Mouse (Mus musculus) embryonic facial prominence, embryonic 10.5 days (tissue): Measurements from ENCODE around the gene Ess2. TPM values are rescaled to one million over a fixed set of nuclear protein-coding genes. Genes with fewer than 3 reads are reported as not detected.
"Not testable (repeated sequence)": the region's sequence is repeated elsewhere in the genome, so short reads cannot be mapped to it uniquely, and the experiment has no call there.

Source experiments
- DNase-seq: peaks from one replicate; pipeline ENCODE4 v3.0.0-alpha.2; 2017; ENCODE audit warnings: low spot score
- H3K27ac ChIP-seq: fragments of 300-500 bp; sonication (generic); replicated peaks from 2 replicates; pipeline ENCODE4 v1.5.1; 2016; ENCODE audit warnings: mild to moderate bottlenecking
- H3K27me3 ChIP-seq: fragments of 300-500 bp; sonication (generic); replicated peaks from 2 replicates; pipeline ENCODE4 v1.6.1; 2016; ENCODE audit warnings: low read depth, mild to moderate bottlenecking; ENCODE audit not compliant: poor library complexity, severe bottlenecking
- H3K36me3 ChIP-seq: fragments of 300-500 bp; sonication (generic); replicated peaks from 2 replicates; pipeline ENCODE4 v1.6.1; 2016; ENCODE audit warnings: mild to moderate bottlenecking, moderate library complexity
- H3K4me1 ChIP-seq: fragments of 300-500 bp; sonication (generic); 2 replicates; pipeline ENCODE4 v1.6.1; 2016
- H3K4me3 ChIP-seq: fragments of 300-500 bp; sonication (generic); 2 replicates; pipeline ENCODE4 v1.5.1; 2016; ENCODE audit warnings: mild to moderate bottlenecking, moderate library complexity
- H3K9me3 ChIP-seq: fragments of 300-500 bp; sonication (generic); 2 replicates; pipeline ENCODE4 v1.6.1; 2016; ENCODE audit warnings: mild to moderate bottlenecking
- WGBS: fragments of 180-500 bp; shearing (Covaris S2); methylation state at CpG from one replicate; pipeline ENCODE4 v1.1.7; 2016; 5-methylcytosine and 5-hydroxymethylcytosine counted together
- polyA plus RNA-seq: library from polyadenylated mRNA; unstranded; fragments of >200 nt; fragmentation: Nextera tagmentation; extraction: Ambion mirVana; gene quantifications from 2 replicates; pipeline ENCODE4 v1.2.1, GENCODE M21; 2016

Gene Ess2
- 57.4 and 60.6 TPM in 2 replicates for polyA plus RNA-seq

DNA sequence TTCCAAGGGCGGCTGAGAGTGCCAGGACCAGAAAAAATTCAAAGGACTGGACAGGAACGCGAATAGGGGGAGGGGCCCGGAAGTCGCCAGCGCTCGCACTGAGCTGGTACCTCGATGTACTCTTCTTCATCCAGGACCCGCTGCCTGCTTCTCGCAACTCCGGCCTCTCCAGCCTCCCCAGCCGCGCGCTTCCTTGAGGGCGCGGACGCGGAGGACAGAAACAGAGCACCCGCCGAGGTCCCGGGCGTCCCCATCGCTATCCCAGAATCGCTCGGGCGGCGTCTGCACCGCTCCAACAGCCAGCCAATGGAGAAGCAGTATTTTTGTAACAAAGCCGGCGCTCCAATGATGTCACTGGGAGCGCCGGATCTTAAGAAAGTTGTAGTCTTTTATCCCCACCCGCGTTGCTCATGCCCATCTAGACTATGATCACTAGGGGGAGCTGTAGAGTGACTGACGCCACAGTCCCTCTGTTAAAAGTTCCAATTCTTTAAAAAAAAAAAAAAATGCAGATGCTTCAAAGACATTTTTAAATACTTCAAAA is at the start of gene Ess2:
TSS of gene Ess2 (minus strand) at position 297 of the 544 bp plus-strand sequence.
- DNase-seq = peak; percentile 90
- H3K9me3 ChIP-seq = no peaks in the 10 kb centered on the region
- H3K36me3 ChIP-seq = peaks cover 34% of the 10 kb centered on the region
- H3K4me3 ChIP-seq = peak within 1 kb of the TSS; percentile 70
- H3K4me1 ChIP-seq = peaks cover 20% of the 10 kb centered on the region
- under 1% methylated on average over 35 of the region's 35 CpGs for WGBS
- peak within 1 kb of the TSS; percentile 88 for H3K27ac ChIP-seq
- H3K27me3 ChIP-seq = peaks cover 46% of the 10 kb centered on the region

DNA sequence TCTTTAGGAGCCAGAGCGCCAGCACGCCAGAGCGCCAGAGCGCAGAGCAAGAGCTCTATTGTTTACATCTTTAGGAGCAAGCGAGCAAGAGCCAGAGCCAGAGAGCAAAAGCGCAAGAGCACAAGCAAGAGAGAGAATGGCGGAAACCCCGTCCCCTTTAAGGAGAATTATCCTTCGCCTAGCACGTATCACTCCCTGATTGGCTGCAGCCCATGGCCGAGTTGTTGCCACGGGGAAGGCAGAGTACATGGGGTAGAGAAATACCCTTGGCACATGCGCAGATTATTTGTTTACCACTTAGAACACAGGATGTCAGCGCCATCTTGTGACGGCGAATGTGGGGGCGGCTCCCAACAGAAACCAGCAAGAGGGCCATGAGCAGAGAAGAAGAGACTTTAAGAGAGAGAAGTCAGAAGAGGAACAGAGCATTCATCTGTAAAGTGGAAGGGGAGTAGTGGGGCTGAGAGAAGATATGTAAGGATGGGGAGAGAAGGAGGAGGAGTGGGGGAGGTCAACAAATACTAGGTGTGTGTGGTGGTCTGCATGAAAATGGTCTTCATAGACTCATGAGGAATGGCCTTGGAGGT is 45.0 kb upstream of the Ess2 start:
- not testable (repeated sequence) for H3K4me3 ChIP-seq, H3K9me3 ChIP-seq, H3K36me3 ChIP-seq, DNase-seq, H3K27me3 ChIP-seq, H3K27ac ChIP-seq, H3K4me1 ChIP-seq
- WGBS = 94% methylated on average over 17 of the region's 17 CpGs

DNA sequence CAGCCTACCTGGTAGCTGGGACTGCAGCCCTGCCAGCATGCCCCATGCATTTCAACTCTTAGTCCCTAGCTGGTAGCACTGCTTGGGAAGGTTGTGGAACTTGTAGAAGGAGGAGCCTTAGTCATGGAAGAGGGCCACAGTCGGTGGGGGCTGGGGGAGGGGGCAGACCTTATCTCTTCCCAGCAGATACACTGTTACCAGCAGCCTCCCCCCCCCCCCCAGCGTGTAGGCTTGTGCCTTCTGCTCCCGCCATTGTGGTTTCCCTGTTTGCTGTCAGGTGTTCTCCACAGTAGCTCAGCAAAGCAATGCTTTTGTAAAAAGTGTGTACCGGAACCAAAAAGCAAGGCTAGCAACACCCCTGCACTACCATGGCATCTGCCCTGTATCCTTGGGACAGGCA is 40.5 kb upstream of the Ess2 start:
- DNase-seq = no peak
- Histone ChIP-seq H3K27ac (no peak overlapping the region), H3K4me3 (no peak overlapping the region), H3K36me3 (no peaks in the 10 kb centered on the region), H3K4me1 (peaks cover 16% of the 10 kb centered on the region), H3K27me3 (no peaks in the 10 kb centered on the region), H3K9me3 (no peaks in the 10 kb centered on the region)
- WGBS = 92% methylated on average over 4 of the region's 4 CpGs

DNA sequence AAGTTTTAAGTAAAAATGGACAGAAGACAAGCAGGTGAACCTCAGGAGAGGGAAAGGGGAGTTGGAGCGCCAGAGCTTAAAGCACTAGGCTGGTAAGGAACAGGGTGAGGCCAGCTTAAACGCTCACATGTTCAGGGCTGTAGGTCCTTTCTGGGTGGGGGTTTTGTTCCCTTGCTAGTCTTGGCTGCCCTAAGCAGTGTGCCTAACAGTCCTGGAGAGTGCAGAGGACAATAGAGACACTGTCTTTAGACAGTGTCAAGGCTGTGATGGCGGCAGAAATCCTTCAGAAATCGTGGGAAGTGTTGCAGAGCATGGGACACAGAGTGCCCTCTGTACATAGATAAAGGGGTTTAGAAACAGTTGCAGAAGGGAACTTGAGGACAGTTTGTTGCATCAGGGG is 38.9 kb upstream of the Ess2 start:
- Histone ChIP-seq H3K4me1 (peaks cover 16% of the 10 kb centered on the region), H3K36me3 (no peaks in the 10 kb centered on the region), H3K9me3 (no peaks in the 10 kb centered on the region), H3K4me3 (no peak overlapping the region), H3K27ac (peak overlapping the region; percentile 51; the same call in 1 of the 2 replicates), H3K27me3 (no peaks in the 10 kb centered on the region)
- 44% methylated on average over 4 of the region's 4 CpGs for WGBS
- DNase-seq = no peak

DNA sequence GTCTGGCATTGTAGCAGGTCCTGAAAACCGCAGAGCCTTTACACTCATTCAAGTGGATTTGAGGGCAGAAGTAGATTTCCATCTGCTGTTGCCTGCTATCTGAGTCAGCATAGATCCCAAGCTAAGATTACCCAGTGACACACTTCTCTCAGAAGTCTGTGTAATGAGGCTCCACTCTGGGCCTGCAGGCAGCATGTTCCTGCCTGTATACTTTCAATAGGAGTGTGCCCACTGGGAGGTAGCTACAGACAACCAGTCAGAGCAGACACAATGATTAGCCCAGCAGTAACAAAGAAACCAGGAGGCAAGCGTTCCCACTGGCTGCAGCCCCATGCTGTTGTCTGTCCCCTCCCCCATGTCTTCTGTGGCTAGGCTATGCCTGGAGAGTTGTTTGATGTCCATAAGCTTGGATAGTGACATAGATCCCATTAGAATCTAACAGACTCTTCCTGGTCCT is 38.3 kb upstream of the Ess2 start:
- Histone ChIP-seq H3K9me3 (no peaks in the 10 kb centered on the region), H3K4me3 (no peak overlapping the region), H3K4me1 (peaks cover 16% of the 10 kb centered on the region), H3K27me3 (no peaks in the 10 kb centered on the region), H3K27ac (peak overlapping the region; percentile 51), H3K36me3 (no peaks in the 10 kb centered on the region)
- WGBS = 31% methylated on average over 2 of the region's 2 CpGs
- peak; percentile 32 for DNase-seq

DNA sequence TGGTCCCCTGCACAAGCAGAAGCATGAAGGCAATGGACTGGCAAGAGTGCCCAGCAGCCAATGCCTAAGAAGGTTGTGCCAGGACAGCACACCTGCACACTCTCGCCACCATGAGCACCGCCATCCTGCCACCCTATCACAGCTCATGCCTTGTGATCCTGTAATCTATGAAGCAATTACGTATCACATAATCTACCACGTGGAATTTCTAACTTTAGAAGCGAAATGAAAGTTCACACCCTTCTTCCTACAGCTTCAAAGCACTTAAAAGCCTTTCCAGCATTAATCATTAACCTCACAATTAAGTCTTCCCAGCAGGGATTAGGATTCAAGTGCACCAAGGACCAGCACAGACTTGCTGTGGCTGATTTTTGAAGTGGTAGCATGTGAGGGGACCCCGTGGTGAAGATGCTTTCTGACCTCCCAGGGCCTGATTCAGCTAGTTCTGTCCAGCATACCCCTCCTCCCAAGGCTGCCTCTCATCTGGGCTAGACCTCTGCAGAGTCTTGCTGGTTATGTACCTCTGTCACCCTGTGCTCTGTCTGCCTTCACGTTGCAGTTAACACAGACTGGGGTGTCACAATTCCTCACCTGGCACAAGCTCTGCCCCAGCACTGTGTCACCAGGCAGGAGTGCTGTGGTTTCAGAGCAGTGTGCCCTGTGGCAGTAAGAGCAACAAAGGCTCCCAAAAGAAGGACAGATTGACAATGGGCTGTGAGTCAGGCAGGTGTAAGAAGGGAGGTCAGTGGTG is 34.1 kb upstream of the Ess2 start:
- no peaks in the 10 kb centered on the region for H3K27me3 ChIP-seq
- H3K4me3 ChIP-seq = no peak overlapping the region
- no peaks in the 10 kb centered on the region for H3K36me3 ChIP-seq
- 62% methylated on average over 7 of the region's 7 CpGs for WGBS
- no peak for DNase-seq
- H3K4me1 ChIP-seq = peaks cover 15% of the 10 kb centered on the region
- H3K27ac ChIP-seq = no peak overlapping the region
- no peaks in the 10 kb centered on the region for H3K9me3 ChIP-seq

DNA sequence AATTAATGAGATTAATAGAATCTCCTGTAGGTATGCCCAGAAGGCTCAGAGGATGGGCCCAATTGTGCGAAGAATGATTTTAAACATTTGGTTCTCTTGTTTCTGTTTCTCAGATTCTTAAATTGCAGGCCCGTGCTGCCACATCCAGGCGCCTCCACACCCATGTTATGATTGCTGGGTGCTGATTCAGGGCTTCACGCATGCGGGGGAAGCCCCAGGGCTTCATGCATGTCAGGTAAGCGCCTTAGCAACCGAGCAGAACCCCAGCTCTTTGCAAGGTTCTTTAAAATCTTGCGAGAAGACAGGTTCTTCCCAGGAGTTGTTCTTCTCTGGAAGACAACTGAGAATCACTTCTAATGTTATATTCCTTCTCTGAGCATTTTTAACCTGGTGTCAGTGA is 32.3 kb upstream of the Ess2 start:
- H3K9me3 ChIP-seq = no peaks in the 10 kb centered on the region
- H3K4me1 ChIP-seq = no peaks in the 10 kb centered on the region; the same call in 1 of the 2 replicates
- no peak for DNase-seq
- peaks cover 5% of the 10 kb centered on the region; the same call in 1 of the 2 replicates for H3K27me3 ChIP-seq
- no peaks in the 10 kb centered on the region for H3K36me3 ChIP-seq
- 68% methylated on average over 8 of the region's 8 CpGs for WGBS
- H3K27ac ChIP-seq = no peak overlapping the region
- H3K4me3 ChIP-seq = no peak overlapping the region

DNA sequence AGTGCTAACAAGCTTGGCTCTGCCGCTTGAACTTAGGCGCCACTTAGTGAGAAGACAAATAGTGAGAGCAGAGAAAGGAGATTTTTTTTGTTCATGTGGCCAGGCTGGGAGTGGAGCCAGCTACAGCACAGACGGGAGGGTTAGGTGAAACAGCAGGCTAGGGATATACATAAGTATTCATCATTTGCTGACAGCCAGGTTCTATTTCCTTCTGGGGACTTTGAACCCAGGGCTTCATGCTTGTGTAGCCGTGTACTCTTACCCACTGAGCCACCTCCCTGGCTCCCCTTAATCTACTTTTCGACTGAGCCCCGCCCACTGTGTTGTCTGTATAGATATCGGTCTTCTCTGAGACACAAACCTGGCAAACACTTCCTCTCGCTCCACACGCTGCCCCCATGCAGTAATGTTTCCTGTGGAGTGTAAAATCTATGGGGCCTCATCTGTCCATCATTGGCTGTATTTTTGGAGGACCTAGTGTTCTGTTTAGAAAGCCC is 28.2 kb upstream of the Ess2 start:
- H3K4me1 ChIP-seq = no peaks in the 10 kb centered on the region; the same call in 1 of the 2 replicates
- no peak overlapping the region for H3K27ac ChIP-seq
- DNase-seq = no peak
- no peak overlapping the region for H3K4me3 ChIP-seq
- H3K27me3 ChIP-seq = peaks cover 30% of the 10 kb centered on the region
- H3K9me3 ChIP-seq = no peaks in the 10 kb centered on the region
- 64% methylated on average over 9 of the region's 9 CpGs for WGBS
- H3K36me3 ChIP-seq = no peaks in the 10 kb centered on the region

DNA sequence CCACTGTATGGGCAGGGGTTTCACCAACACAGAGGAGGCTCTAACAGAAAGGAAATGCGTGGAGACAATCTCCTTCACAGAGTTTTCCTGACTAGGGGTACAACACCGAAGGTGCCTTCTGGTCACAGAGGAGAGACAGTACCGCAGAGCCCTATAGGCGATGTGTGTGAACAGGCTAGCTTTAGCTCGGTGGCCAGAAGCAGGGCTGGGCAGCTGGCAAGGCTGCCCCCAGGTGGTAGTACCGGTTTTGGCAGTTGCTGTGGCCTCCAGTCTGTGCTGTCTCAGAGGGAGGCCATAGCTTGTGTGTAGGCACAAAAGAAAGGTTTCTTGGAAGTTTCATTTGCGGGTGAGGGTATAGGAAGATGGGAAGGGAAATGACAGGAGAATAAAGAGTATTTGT is 27.7 kb upstream of the Ess2 start:
- Histone ChIP-seq H3K36me3 (no peaks in the 10 kb centered on the region), H3K9me3 (no peaks in the 10 kb centered on the region), H3K27me3 (peaks cover 30% of the 10 kb centered on the region), H3K27ac (no peak overlapping the region), H3K4me3 (no peak overlapping the region), H3K4me1 (no peaks in the 10 kb centered on the region; the same call in 1 of the 2 replicates)
- 11% methylated on average over 7 of the region's 7 CpGs for WGBS
- DNase-seq = peak; percentile 74

DNA sequence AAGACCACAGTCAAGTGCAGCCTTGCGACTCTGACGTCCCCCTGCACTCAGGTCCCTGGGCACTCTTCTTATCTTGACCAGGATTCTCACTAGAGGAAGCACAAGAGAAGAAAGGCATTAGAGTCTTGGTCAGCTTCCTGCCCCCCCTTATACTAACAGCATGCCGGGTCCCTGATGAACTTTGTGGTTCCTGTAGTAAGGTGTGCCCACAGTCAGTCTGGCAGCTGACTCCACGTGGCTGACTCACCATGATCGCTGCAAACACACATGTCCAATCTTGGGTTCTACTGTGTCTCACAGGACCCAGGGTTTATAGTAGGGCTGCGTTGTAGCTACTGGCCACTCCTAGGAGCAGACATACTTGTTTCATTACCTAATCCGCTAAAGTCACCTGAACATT is 27.0 kb upstream of the Ess2 start:
- Histone ChIP-seq H3K4me1 (no peaks in the 10 kb centered on the region; the same call in 1 of the 2 replicates), H3K27ac (no peak overlapping the region)
- 79% methylated on average over 7 of the region's 7 CpGs for WGBS

DNA sequence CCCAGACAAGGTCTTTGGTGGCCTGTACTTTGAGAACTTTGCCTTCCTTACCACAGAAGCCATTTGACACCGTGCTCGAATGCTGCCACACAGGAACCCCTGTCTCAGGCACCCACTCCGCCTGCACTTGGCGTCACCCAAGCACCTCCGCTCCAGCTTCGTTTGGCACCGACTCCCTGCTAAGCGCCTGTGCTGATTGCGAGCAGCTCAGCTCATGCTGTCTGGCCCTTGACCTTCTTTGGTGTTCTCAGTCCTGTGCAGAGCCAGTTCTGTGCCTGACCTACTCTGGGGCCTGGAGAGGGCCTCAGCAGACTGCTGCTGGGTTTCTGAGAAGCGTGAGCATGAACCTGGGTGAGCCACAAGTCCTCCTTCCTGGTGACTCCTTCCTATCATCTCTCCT is 25.6 kb upstream of the Ess2 start:
- DNase-seq = no peak
- H3K4me3 ChIP-seq = no peak overlapping the region
- H3K4me1 ChIP-seq = no peaks in the 10 kb centered on the region; the same call in 1 of the 2 replicates
- WGBS = 83% methylated on average over 10 of the region's 10 CpGs
- H3K9me3 ChIP-seq = no peaks in the 10 kb centered on the region
- H3K27ac ChIP-seq = no peak overlapping the region
- H3K27me3 ChIP-seq = peaks cover 30% of the 10 kb centered on the region
- H3K36me3 ChIP-seq = no peaks in the 10 kb centered on the region

More for the DNA sequence above, 27.0 kb upstream of the Ess2 start:
- no peaks in the 10 kb centered on the region for H3K9me3 ChIP-seq
- no peak overlapping the region for H3K4me3 ChIP-seq
- peaks cover 30% of the 10 kb centered on the region for H3K27me3 ChIP-seq
- H3K36me3 ChIP-seq = no peaks in the 10 kb centered on the region
- DNase-seq = no peak

DNA sequence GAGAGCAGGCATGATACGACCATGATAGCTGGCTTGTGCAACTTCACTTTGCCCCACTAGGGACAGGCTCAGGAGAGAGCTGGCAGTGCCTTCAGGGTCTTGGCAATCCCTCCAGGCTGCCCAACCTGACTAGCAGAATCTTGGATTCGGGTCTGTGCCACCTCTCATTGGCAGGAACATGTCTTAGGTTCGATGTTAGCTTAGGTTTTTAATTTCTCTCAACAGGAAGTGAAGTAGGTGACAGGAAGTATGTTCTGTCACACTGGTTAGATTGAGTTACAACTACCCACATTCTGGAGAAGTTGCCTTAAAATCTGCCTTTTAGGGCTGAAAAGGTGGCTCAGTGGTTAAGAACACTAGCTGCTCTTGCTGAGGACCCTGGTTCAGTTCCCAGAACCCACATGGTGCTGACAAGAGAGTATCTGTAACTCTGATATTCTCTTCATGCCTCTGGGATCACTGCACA is 23.3 kb upstream of the Ess2 start:
- Histone ChIP-seq H3K36me3 (no peaks in the 10 kb centered on the region), H3K27me3 (peaks cover 30% of the 10 kb centered on the region), H3K9me3 (no peaks in the 10 kb centered on the region), H3K27ac (no peak overlapping the region), H3K4me3 (no peak overlapping the region), H3K4me1 (peaks cover under 1% of the 10 kb centered on the region)
- no peak for DNase-seq
- WGBS = 65% methylated on average over 3 of the region's 3 CpGs
